In the genomic region with DNA sequence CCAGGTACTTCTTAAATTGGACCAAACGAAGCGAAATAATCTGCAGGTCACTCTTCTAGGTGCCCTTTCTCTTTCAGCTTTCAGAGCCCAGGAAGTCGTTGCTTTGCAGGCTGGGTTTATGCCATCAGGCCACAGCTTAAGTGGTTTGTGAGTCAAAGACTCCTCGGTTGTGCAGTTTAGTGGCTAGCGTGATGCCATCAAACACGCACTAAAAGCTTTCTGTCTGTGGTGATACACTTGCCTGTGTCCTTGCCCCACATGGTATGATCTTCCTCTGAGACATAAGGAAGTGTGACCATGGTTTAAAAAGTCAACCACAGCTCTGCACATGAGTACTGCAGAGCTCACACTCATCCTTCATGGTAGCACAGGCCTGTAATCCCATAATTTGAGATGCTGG, we compare ENCODE assay signal across 25 mouse cellular contexts.
"Had no signal": no experiment of that assay in that cellular context is flagged by ENCODE, and none has a peak within 500 bp of the region (broad histone marks: within the 10 kb centered on the region; RNA-seq: fewer than 3 reads in every experiment).

No protein-coding gene starts in this region.

- H3K9ac ChIP-seq: forebrain, postnatal 0 days; heart, embryonic 15.5 days; hindbrain, embryonic 12.5 days; hindbrain, embryonic 15.5 days; intestine, embryonic 15.5 days; limb, embryonic 12.5 days had no signal

- ATAC-seq: forebrain, postnatal 0 days; hindbrain, postnatal 0 days; inflammation-experienced regulatory T-cells, adult 6 months; intestine, embryonic 15.5 days; intestine, postnatal 0 days had no signal

- H3K4me3 ChIP-seq: heart, adult 2 months; heart, embryonic 13.5 days; heart, embryonic 15.5 days; hindbrain, embryonic 12.5 days; hindbrain, embryonic 15.5 days; intestine, embryonic 15.5 days; layer of hippocampus, adult 2 months; left cerebral cortex, adult 2 months; limb, embryonic 10.5 days; limb, embryonic 12.5 days had no signal

- DNase-seq: forebrain, postnatal 0 days; gastrocnemius, postnatal 14 days; gastrocnemius, postnatal 36 days; heart, adult 11 months; heart, adult 2 months; heart, postnatal 14 days; heart, postnatal 36 days; kidney, adult 18-20 months; kidney, adult 8-10 months; kidney, postnatal 10 days; kidney, postnatal 4 days; liver had no signal

- H3K27me3 ChIP-seq: heart, embryonic 13.5 days; heart, embryonic 15.5 days; hindbrain, embryonic 12.5 days; hindbrain, embryonic 15.5 days; intestine, embryonic 15.5 days; limb, embryonic 12.5 days had no signal

- H3K27ac ChIP-seq: heart, adult 2 months; heart, embryonic 13.5 days; heart, embryonic 15.5 days; hindbrain, embryonic 12.5 days; hindbrain, embryonic 15.5 days; hindbrain, postnatal 0 days; intestine, embryonic 15.5 days; layer of hippocampus, adult 2 months; left cerebral cortex, adult 2 months; limb, embryonic 10.5 days; limb, embryonic 12.5 days had no signal

- H3K36me3 ChIP-seq: heart, embryonic 15.5 days; hindbrain, embryonic 12.5 days; hindbrain, embryonic 15.5 days; intestine, embryonic 15.5 days had no signal

- H3K4me2 ChIP-seq: heart, embryonic 11.5 days; heart, embryonic 13.5 days; heart, embryonic 15.5 days; hindbrain, embryonic 12.5 days; hindbrain, embryonic 15.5 days; intestine, embryonic 15.5 days; limb, embryonic 12.5 days had no signal

- H3K9me3 ChIP-seq: heart, embryonic 13.5 days; heart, embryonic 15.5 days; hindbrain, embryonic 12.5 days; hindbrain, embryonic 15.5 days; intestine, embryonic 15.5 days; limb, embryonic 10.5 days; limb, embryonic 12.5 days had no signal
